Mouse (Mus musculus): ENCODE measurements around the gene Olfr522.

DNA sequence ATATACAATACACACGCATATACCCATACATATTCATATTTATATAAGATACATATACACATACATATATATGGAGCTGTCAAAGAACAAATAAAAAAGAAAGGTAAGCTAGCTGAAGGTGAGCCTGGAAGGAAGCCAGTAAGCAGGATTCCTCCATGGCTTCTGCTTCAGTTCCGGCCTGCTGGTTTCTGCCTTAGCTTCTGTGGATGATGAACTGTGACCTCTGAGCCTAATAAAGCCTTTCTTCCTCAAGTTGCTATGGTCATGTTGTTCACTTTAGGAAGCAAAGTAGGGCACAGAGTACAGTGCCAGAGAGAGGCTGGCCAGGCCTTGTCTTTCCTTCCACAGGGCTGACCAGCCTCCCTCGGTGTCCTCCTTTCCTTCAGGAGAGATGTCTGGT lies 6.3 kb upstream of the Olfr522 start:
- TF ChIP-seq CTCF (conservative IDR thresholded peaks at IDR 0.05; ENCODE audit: low read length) (no peak), POU5F1 (IDR thresholded peaks at IDR 0.05; ENCODE audit: borderline replicate concordance, low read length) (no peak), NANOG (IDR thresholded peaks at IDR 0.05; ENCODE audit: borderline replicate concordance, low read length) (no peak)

All from E14TG2a.4 (cell line).